Mouse (Mus musculus) hematopoietic stem cell, adult 5-6 weeks (primary cell): ENCODE measurements around the gene Tet1. TPM values are rescaled to one million over a fixed set of nuclear protein-coding genes. Genes with fewer than 3 reads are reported as not detected.

Source experiments
- ATAC-seq, 2 experiments: fragments of 125-278 bp in 1 of 2; replicated peaks in 1 of 2; 2 replicates each; pipeline ENCODE4 v1.8.0; 2016 to 2017; ENCODE audit warnings: inconsistent platforms in 2 of 2, mild to moderate bottlenecking in 2 of 2, moderate number of reproducible peaks in 2 of 2, low read depth in 1 of 2, moderate TSS enrichment in 1 of 2; ENCODE audit not compliant: low FRiP score in 2 of 2, poor library complexity in 2 of 2, severe bottlenecking in 2 of 2, insufficient read depth in 1 of 2, low TSS enrichment in 1 of 2
- total RNA-seq: library from RNA; stranded (forward); fragments of 172-1452, 232-1000 nt; gene quantifications from 2 replicates; pipeline ENCODE4 v1.2.3, GENCODE M21; 2017

Tet1 gene
- total RNA-seq, 1 experiment from 2014 or later, result 35.6 TPM

GRCm38 (mm10) chr10:62810010-62810409 is 98.8 kb downstream of the Tet1 start:
- ATAC-seq, result no peak

- ATAC-seq, result no peak
Measured at GRCm38 (mm10) chr10:62808766-62809165, 100.0 kb downstream of the Tet1 start.

- no peak for ATAC-seq
Measured at GRCm38 (mm10) chr10:62808316-62808715, 100.5 kb downstream of the Tet1 start.

- no peak for ATAC-seq
Measured at GRCm38 (mm10) chr10:62804106-62804505, 104.7 kb downstream of the Tet1 start.

GRCm38 (mm10) chr10:62803296-62803695 is 105.5 kb downstream of the Tet1 start:
- no peak for ATAC-seq

- no peak for ATAC-seq
Measured at GRCm38 (mm10) chr10:62794221-62794620, 114.6 kb downstream of the Tet1 start.

- no peak for ATAC-seq
Measured at GRCm38 (mm10) chr10:62793091-62793453, 115.7 kb downstream of the Tet1 start.

- ATAC-seq, result peak; percentile 100
Measured at GRCm38 (mm10) chr10:62792177-62793090, 116.4 kb downstream of the Tet1 start, which contains the start of gene Ccar1. Ccar1 (minus strand) TSS chr10:62792286.

GRCm38 (mm10) chr10:62791251-62792176 is 117.3 kb downstream of the Tet1 start:
- ATAC-seq, result no peak

GRCm38 (mm10) chr10:62781776-62782175 is 127.0 kb downstream of the Tet1 start:
- ATAC-seq, result 0 out of 4 replicates have a peak, but pooled peaks of 1 of the 2 experiments have one; percentile 22

Other genes starting within 250 kb of the Tet1 start
- 3.3 and 4.3 TPM in 2 replicates for gene Stox1, start 182.9 kb downstream of the Tet1 start, total RNA-seq
- 118 and 120 TPM in 2 replicates for gene Ccar1, start 116.7 kb downstream of the Tet1 start, total RNA-seq
- gene Slc25a16, start 11.6 kb upstream of the Tet1 start, total RNA-seq, result 12.9 and 15.4 TPM in 2 replicates
- gene Dna2, start 38.0 kb upstream of the Tet1 start, total RNA-seq, result 31.8 and 32.4 TPM in 2 replicates
- 11.3 and 22.8 TPM in 2 replicates for gene Rufy2, start 71.2 kb upstream of the Tet1 start, total RNA-seq
- gene Hnrnph3, start 115.2 kb upstream of the Tet1 start, total RNA-seq, result 77.9 and 95.4 TPM in 2 replicates
- 0.19 and 3.2 TPM in 2 replicates for gene Pbld2, start 115.3 kb upstream of the Tet1 start, total RNA-seq
- gene Pbld1, start 151.2 kb upstream of the Tet1 start, total RNA-seq, result 2.4 and 3.6 TPM in 2 replicates
- gene Atoh7, start 190.7 kb upstream of the Tet1 start, total RNA-seq, result not detected in 2 replicates